Mouse (Mus musculus) bone marrow macrophage, adult 2 months (primary cell): ENCODE results near the gene Col18a1.

Experiments
- CTCF ChIP-seq: IDR thresholded peaks from 2 replicates; pipeline ENCODE4 v1.5.1; 2012; ENCODE audit warnings: low read depth, mild to moderate bottlenecking, low read length, moderate library complexity
- POLR2A ChIP-seq: IDR thresholded peaks from 2 replicates; pipeline ENCODE4 v1.6.1; 2012; ENCODE audit warnings: mild to moderate bottlenecking, low read depth, low read length, borderline replicate concordance

- no peak for TF ChIP-seq CTCF
- TF ChIP-seq POLR2A = no peak
Measured at GRCm38 (mm10) chr10:77135274-77135829, 31.0 kb downstream of the Col18a1 start.
